Mouse (Mus musculus) heart, embryonic 14.5 days (tissue): ENCODE results near the gene Cc2d2a. TPM values are rescaled to one million over a fixed set of nuclear protein-coding genes. Genes with fewer than 3 reads are reported as not detected.

Experiments
- ATAC-seq: fragments of 200-750 bp; cut with Nextera tagmentation; 2 replicates; pipeline ENCODE4 v1.8.0; 2017; ENCODE audit warnings: low read depth, moderate TSS enrichment; ENCODE audit not compliant: insufficient number of reproducible peaks, insufficient read depth, low FRiP score
- H3K27ac ChIP-seq, 2 experiments: fragments of 200-500 bp in 1 of 2; fragments of 300-500 bp in 1 of 2; sonication (generic) in 1 of 2; replicated peaks in 1 of 2; 2 replicates each; pipeline ENCODE4 v1.5.1; 2012 to 2014; ENCODE audit warnings: low read depth in 2 of 2, low read length in 2 of 2, control low read depth in 1 of 2, mild to moderate bottlenecking in 1 of 2, mixed read lengths in 1 of 2; ENCODE audit not compliant: control insufficient read depth in 1 of 2, insufficient read depth in 1 of 2
- H3K27me3 ChIP-seq: fragments of 300-500 bp; sonication (generic); 2 replicates; pipeline ENCODE4 v1.6.1; 2014; ENCODE audit warnings: mild to moderate bottlenecking, low read length, control low read depth; ENCODE audit not compliant: control insufficient read depth, insufficient read depth
- H3K36me3 ChIP-seq: fragments of 300-500 bp; sonication (generic); 2 replicates; pipeline ENCODE4 v1.6.1; 2014; ENCODE audit warnings: mild to moderate bottlenecking, control low read depth, low read length, mixed read lengths; ENCODE audit not compliant: control insufficient read depth, insufficient read depth
- H3K4me1 ChIP-seq, 2 experiments: fragments of 200-500 bp in 1 of 2; fragments of 300-500 bp in 1 of 2; sonication (generic) in 1 of 2; 2 replicates each; pipeline ENCODE4 v1.6.1; 2012 to 2014; ENCODE audit warnings: low read length in 2 of 2, control low read depth in 1 of 2, mixed read lengths in 1 of 2; ENCODE audit not compliant: control insufficient read depth in 2 of 2, insufficient read depth in 2 of 2
- H3K4me2 ChIP-seq: fragments of 300-500 bp; sonication (generic); 2 replicates; pipeline ENCODE4 v1.6.1; 2014; ENCODE audit warnings: mild to moderate bottlenecking, low read length
- H3K4me3 ChIP-seq, 2 experiments: fragments of 200-500 bp in 1 of 2; fragments of 300-500 bp in 1 of 2; sonication (generic) in 1 of 2; 2 replicates each; pipeline ENCODE4 v1.5.1; 2012 to 2014; ENCODE audit warnings: low read length in 2 of 2, mild to moderate bottlenecking in 2 of 2, control low read depth in 1 of 2, low read depth in 1 of 2, moderate library complexity in 1 of 2; ENCODE audit not compliant: control insufficient read depth in 1 of 2, insufficient read depth in 1 of 2
- H3K9ac ChIP-seq: fragments of 300-500 bp; sonication (generic); 2 replicates; pipeline ENCODE4 v1.6.1; 2014; ENCODE audit warnings: mild to moderate bottlenecking, low read length
- H3K9me3 ChIP-seq: fragments of 300-500 bp; sonication (generic); 2 replicates; pipeline ENCODE4 v1.6.1; 2016; ENCODE audit warnings: low read length, control low read depth; ENCODE audit not compliant: control insufficient read depth
- WGBS: fragments of 180-500 bp; shearing (Covaris S2); extraction: QIAGEN DNeasy Blood & Tissue Kit; methylation state at CpG from one replicate; pipeline ENCODE4 v1.1.7; 2014; 5-methylcytosine and 5-hydroxymethylcytosine counted together
- polyA plus RNA-seq: library from polyadenylated mRNA; unstranded; fragments of >200 nt; fragmentation: Nextera tagmentation; extraction: Ambion mirVana; gene quantifications from 2 replicates; pipeline ENCODE4 v1.2.1, GENCODE M21; 2014

Cc2d2a gene
- 9.6 and 10.0 TPM in 2 replicates for polyA plus RNA-seq

GRCm38 (mm10) chr5:43661997-43662961 is at the start of gene Cc2d2a:
Cc2d2a (plus strand) TSS chr5:43662346.
- no peaks in the 10 kb centered on the region for H3K9me3 ChIP-seq
- under 1% methylated on average over 19 of the region's 19 CpGs for WGBS
- H3K4me3 ChIP-seq = peak within 1 kb of the TSS; percentile 60 to 65
- 0 out of 2 replicates have a peak, but pooled peaks cover 5% of the 10 kb centered on the region for H3K36me3 ChIP-seq
- no peaks in the 10 kb centered on the region for H3K27me3 ChIP-seq
- H3K27ac ChIP-seq = peak within 1 kb of the TSS; percentile 98 to 99
- H3K9ac ChIP-seq = peak within 1 kb of the TSS; percentile 73
- peaks cover 12 to 24% of the 10 kb centered on the region in 2 experiments for H3K4me1 ChIP-seq
- peak within 1 kb of the TSS; percentile 72 for H3K4me2 ChIP-seq
- ATAC-seq = peak; percentile 81

GRCm38 (mm10) chr5:43621575-43622299 is 40.4 kb upstream of the Cc2d2a start:
- Histone ChIP-seq H3K4me2 (no peak overlapping the region), H3K27ac (no peak overlapping the region), H3K4me1 (no peaks in the 10 kb centered on the region), H3K9me3 (no peaks in the 10 kb centered on the region), H3K9ac (no peak overlapping the region), H3K36me3 (no peaks in the 10 kb centered on the region), H3K4me3 (no peak overlapping the region), H3K27me3 (no peaks in the 10 kb centered on the region)
- WGBS = 63% methylated on average over 7 of the region's 7 CpGs
- no peak for ATAC-seq

GRCm38 (mm10) chr5:43625407-43625806 is 36.7 kb upstream of the Cc2d2a start:
- Histone ChIP-seq H3K4me3 (no peak overlapping the region), H3K9me3 (no peaks in the 10 kb centered on the region), H3K4me1 (no peaks in the 10 kb centered on the region), H3K36me3 (no peaks in the 10 kb centered on the region), H3K27me3 (no peaks in the 10 kb centered on the region), H3K4me2 (no peak overlapping the region), H3K27ac (no peak overlapping the region), H3K9ac (no peak overlapping the region)
- no peak for ATAC-seq
- 75% methylated on average over 4 of the region's 4 CpGs for whole genome bisulfite sequencing

- no peaks in the 10 kb centered on the region for H3K27me3 ChIP-seq
- H3K4me2 ChIP-seq = no peak overlapping the region
- no peaks in the 10 kb centered on the region for H3K4me1 ChIP-seq
- H3K36me3 ChIP-seq = no peaks in the 10 kb centered on the region
- no peak for ATAC-seq
- H3K4me3 ChIP-seq = no peak overlapping the region
- H3K9me3 ChIP-seq = no peaks in the 10 kb centered on the region
- no peak overlapping the region for H3K9ac ChIP-seq
- WGBS = 80% methylated on average over 5 of the region's 5 CpGs
- no peak overlapping the region for H3K27ac ChIP-seq
Measured at GRCm38 (mm10) chr5:43634071-43634601, 28.0 kb upstream of the Cc2d2a start.

GRCm38 (mm10) chr5:43634602-43635081 is 27.5 kb upstream of the Cc2d2a start:
- no peak for ATAC-seq
- no peaks in the 10 kb centered on the region for H3K9me3 ChIP-seq
- H3K36me3 ChIP-seq = no peaks in the 10 kb centered on the region
- H3K9ac ChIP-seq = no peak overlapping the region
- WGBS = 32% methylated on average over 9 of the region's 9 CpGs
- no peak overlapping the region for H3K27ac ChIP-seq
- no peaks in the 10 kb centered on the region for H3K27me3 ChIP-seq
- no peaks in the 10 kb centered on the region for H3K4me1 ChIP-seq
- H3K4me2 ChIP-seq = no peak overlapping the region
- H3K4me3 ChIP-seq = no peak overlapping the region

- ATAC-seq = no peak
- H3K27ac ChIP-seq = no peak overlapping the region
- no peak overlapping the region for H3K4me2 ChIP-seq
- no peaks in the 10 kb centered on the region for H3K36me3 ChIP-seq
- H3K4me1 ChIP-seq = no peaks in the 10 kb centered on the region
- no peaks in the 10 kb centered on the region for H3K27me3 ChIP-seq
- H3K4me3 ChIP-seq = no peak overlapping the region
- 74% methylated on average over 4 of the region's 4 CpGs for WGBS
- H3K9me3 ChIP-seq = no peaks in the 10 kb centered on the region
- no peak overlapping the region for H3K9ac ChIP-seq
Measured at GRCm38 (mm10) chr5:43645020-43645419, 17.1 kb upstream of the Cc2d2a start.

GRCm38 (mm10) chr5:43647098-43647774 is 14.9 kb upstream of the Cc2d2a start:
- no peak for ATAC-seq
- H3K9ac ChIP-seq = no peak overlapping the region
- H3K36me3 ChIP-seq = no peaks in the 10 kb centered on the region
- no peaks in the 10 kb centered on the region for H3K9me3 ChIP-seq
- no peak overlapping the region for H3K27ac ChIP-seq
- no peak overlapping the region for H3K4me2 ChIP-seq
- no peaks in the 10 kb centered on the region for H3K4me1 ChIP-seq
- H3K27me3 ChIP-seq = no peaks in the 10 kb centered on the region
- WGBS = 75% methylated on average over 12 of the region's 12 CpGs
- no peak overlapping the region for H3K4me3 ChIP-seq
